Mouse (Mus musculus): Measurements from ENCODE around the gene Lst1. TPM values are rescaled to one million over a fixed set of nuclear protein-coding genes. Genes with fewer than 3 reads are reported as not detected.

Gene Lst1
- total and polyA plus RNA-seq, 3 experiments: 7.1 to 391 (median 81.9) TPM

DNA sequence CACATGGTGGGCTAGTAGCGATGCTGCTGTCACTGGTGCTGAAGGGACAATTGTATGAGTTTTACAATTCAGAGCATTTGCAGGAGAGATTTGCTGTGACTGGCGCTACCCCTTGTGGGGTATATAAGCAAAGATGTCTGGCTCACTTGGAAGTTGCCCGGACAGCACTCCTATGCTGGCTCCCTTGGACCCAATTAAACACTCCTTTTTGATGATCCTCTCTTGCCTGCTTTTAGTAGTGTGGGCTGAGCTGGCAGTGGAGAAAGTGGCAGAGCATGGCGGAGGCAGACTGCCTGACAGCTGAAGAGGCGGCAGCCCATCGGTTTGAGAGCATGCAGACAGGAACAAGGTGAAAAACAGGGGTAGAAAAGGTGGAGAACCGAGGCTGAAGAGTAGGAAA lies 20.4 kb downstream of the Lst1 start:
- Histone ChIP-seq H3K36me3 (replicated peaks) (peaks cover 8% of the 10 kb centered on the region), H3K4me3 (ENCODE audit: low read depth, low read length) (no peak overlapping the region), H3K4me1 (ENCODE audit: insufficient read depth, low read depth, low read length) (peaks cover 38% of the 10 kb centered on the region), H3K9me3 (replicated peaks) (no peaks in the 10 kb centered on the region), H3K27me3 (ENCODE audit: insufficient read depth, low read length) (peaks cover 15% of the 10 kb centered on the region; the same call in 1 of the 2 replicates)
- ATAC-seq (ENCODE audit: extremely low read depth, insufficient number of reproducible peaks, low FRiP score, poor library complexity, severe bottlenecking) (no peak), DNase-seq (ENCODE audit: low spot score) (no peak)
- TF ChIP-seq POLR2AphosphoS5 (IDR thresholded peaks at IDR 0.05; ENCODE audit: insufficient replicate concordance, low read depth, low read length): no peak
- TF ChIP-seq TAL1 (conservative IDR thresholded peaks at IDR 0.05; ENCODE audit: low read depth, low read length): no peak
- no peak for TF ChIP-seq GATA1 (IDR thresholded peaks at IDR 0.05; ENCODE audit: borderline replicate concordance, low read length)
- no peak for TF ChIP-seq GATA2 (IDR thresholded peaks at IDR 0.05; ENCODE audit: borderline replicate concordance, low read depth, low read length)
- TF ChIP-seq CTCF (IDR thresholded peaks at IDR 0.05; ENCODE audit: low read depth, low read length): no peak

DNA sequence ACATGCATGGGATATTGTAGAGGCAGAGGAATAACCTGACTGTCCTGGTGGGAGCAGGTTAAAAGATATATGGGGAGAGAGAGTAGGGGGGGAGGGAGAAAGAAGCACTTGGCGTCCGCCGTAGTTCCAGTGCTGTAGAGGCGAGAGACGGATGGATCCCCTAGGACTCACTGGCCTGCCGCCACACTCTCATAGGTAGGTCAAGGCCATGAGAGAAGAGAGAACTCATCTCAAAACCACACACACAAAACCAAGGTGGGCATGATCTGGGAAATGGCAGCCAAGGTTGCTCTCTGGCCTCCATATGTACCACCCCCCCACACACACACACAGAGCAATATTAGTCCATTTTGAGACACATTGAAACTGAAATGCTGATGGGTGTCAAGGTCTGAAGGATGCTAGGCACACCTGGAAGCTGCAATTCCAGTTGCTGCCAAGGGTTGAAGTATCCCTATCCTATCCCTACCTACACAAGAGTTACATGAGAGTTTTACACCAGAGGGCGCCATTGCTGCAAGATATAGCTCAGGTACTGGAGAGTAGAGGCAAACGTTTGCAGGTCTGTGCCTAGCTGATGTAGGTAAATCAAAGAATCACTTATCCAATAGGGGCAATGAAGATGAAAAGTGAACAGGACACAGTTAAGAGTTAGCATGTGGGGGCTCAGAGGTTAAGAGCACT lies 21.7 kb downstream of the Lst1 start:
- DNase-seq (ENCODE audit: low spot score): no peak
- no peaks in the 10 kb centered on the region for H3K9me3 ChIP-seq (replicated peaks)
- H3K27me3 ChIP-seq (ENCODE audit: insufficient read depth, low read length): peaks cover 4% of the 10 kb centered on the region; the same call in 1 of the 2 replicates
- TF ChIP-seq POLR2AphosphoS5 (IDR thresholded peaks at IDR 0.05; ENCODE audit: insufficient replicate concordance, low read depth, low read length) (no peak), GATA2 (IDR thresholded peaks at IDR 0.05; ENCODE audit: borderline replicate concordance, low read depth, low read length) (no peak), TAL1 (conservative IDR thresholded peaks at IDR 0.05; ENCODE audit: low read depth, low read length) (no peak), CTCF (IDR thresholded peaks at IDR 0.05; ENCODE audit: low read depth, low read length) (peak; percentile 36; the same call in 1 of the 2 replicates), GATA1 (IDR thresholded peaks at IDR 0.05; ENCODE audit: borderline replicate concordance, low read length) (no peak)
- H3K36me3 ChIP-seq (replicated peaks): peaks cover 21% of the 10 kb centered on the region
- no peak for ATAC-seq (ENCODE audit: extremely low read depth, insufficient number of reproducible peaks, low FRiP score, poor library complexity, severe bottlenecking)
- peaks cover 43% of the 10 kb centered on the region for H3K4me1 ChIP-seq (ENCODE audit: insufficient read depth, low read depth, low read length)
- no peak overlapping the region for H3K4me3 ChIP-seq (ENCODE audit: low read depth, low read length)

DNA sequence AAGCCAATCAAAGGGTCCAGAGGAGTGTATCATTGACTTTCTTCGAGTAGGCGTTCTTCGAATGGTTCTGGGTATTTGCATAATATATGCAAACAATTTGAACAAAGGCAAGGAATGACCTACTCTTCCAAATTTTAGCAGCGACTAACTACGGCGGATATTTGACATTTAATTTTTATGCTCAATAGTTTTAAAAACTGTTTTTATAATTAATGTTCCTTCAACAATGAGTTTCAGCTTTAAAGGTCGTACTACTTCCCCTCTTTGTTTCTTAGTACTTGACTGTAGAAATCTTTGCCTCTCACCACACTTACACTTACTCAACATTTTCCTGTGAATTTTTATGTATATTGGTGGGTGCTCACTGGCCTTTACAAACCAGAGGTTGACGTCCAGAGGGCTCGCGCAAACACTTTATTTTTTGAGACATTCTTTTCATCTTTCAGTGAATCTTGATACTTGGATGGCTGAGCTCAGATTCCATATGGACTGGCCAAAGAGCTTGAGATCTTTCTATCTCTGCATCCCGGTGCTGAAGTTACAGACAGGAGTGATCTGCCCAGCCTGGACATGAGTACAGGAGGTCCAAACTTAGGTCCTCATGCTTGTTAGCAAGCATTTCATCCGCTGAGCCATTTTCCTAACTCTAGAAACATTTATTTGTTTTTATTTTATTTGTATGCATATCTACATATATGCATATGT lies 22.6 kb downstream of the Lst1 start:
- Histone ChIP-seq H3K27me3 (ENCODE audit: insufficient read depth, low read length) (0 out of 2 replicates have a peak, but pooled peaks cover under 1% of the 10 kb centered on the region), H3K9me3 (replicated peaks) (no peaks in the 10 kb centered on the region), H3K4me1 (ENCODE audit: insufficient read depth, low read depth, low read length) (peaks cover 52% of the 10 kb centered on the region), H3K4me3 (ENCODE audit: low read depth, low read length) (peak overlapping the region; percentile 91), H3K36me3 (replicated peaks) (peaks cover 30% of the 10 kb centered on the region)
- ATAC-seq (ENCODE audit: extremely low read depth, insufficient number of reproducible peaks, low FRiP score, poor library complexity, severe bottlenecking) (no peak; the same call in 1 of the 2 replicates), DNase-seq (ENCODE audit: low spot score) (peak; percentile 78)
- TF ChIP-seq CTCF (IDR thresholded peaks at IDR 0.05; ENCODE audit: low read depth, low read length) (no peak), GATA1 (IDR thresholded peaks at IDR 0.05; ENCODE audit: borderline replicate concordance, low read length) (no peak), TAL1 (conservative IDR thresholded peaks at IDR 0.05; ENCODE audit: low read depth, low read length) (no peak), POLR2AphosphoS5 (IDR thresholded peaks at IDR 0.05; ENCODE audit: insufficient replicate concordance, low read depth, low read length) (no peak), GATA2 (IDR thresholded peaks at IDR 0.05; ENCODE audit: borderline replicate concordance, low read depth, low read length) (no peak)

DNA sequence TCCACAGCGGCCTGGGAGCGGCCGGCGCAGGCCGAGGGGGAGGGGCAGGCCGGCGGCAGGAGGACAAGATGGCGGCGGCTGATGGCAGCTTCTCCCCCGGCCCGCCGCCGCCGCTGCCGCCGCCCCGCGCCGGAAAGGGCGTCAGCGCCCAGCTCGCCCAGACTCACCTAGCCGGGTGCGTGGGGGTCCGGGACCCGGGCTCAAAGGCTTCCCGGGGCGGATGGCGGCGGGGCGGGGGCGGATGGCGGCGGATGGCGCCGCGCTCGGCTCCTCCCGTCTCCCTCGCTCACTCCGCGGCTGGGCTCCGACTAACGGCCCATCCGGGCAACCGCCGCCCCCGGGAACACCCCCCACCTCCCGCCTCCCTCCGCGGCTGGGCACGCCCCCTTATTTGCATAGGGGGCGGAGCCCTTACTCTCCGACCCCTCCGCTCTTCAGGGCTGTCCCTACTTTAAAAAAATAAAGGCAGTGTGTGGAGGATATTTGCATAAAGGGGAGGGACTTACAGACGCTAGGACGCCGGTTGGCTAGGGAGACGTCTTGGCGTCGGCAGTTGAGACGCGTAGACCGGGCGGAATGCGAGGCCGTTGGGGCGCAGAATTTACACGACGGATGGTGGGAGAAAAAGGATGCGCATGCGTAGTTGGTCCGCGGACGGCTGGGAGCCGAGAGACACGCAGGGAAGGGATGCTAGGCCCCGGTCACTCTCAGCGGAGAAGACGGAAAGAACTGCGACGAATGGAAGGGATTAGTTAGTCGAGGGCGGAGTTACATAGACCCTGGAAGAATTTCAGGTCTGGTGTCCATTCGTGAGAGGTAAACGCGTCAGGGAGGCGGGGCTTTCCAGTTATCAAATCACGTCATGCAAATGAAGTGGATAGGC lies 23.4 kb downstream of the Lst1 start, which contains the start of gene Prrc2a:
Prrc2a (minus strand) TSS at position 330 of the 883 bp plus-strand sequence.
- H3K4me3 ChIP-seq (ENCODE audit: low read depth, low read length): peak within 1 kb of the TSS; percentile 91
- TF ChIP-seq POLR2AphosphoS5 (IDR thresholded peaks at IDR 0.05; ENCODE audit: insufficient replicate concordance, low read depth, low read length) (no peak), GATA1 (IDR thresholded peaks at IDR 0.05; ENCODE audit: borderline replicate concordance, low read length) (no peak)
- H3K36me3 ChIP-seq (replicated peaks): peaks cover 38% of the 10 kb centered on the region
- peak; percentile 97 for ATAC-seq (ENCODE audit: extremely low read depth, insufficient number of reproducible peaks, low FRiP score, poor library complexity, severe bottlenecking)
- H3K9me3 ChIP-seq (replicated peaks): no peaks in the 10 kb centered on the region
- peak; percentile 95 for DNase-seq (ENCODE audit: low spot score)
- peaks cover 54% of the 10 kb centered on the region for H3K4me1 ChIP-seq (ENCODE audit: insufficient read depth, low read depth, low read length)
- no peaks in the 10 kb centered on the region for H3K27me3 ChIP-seq (ENCODE audit: insufficient read depth, low read length)

DNA sequence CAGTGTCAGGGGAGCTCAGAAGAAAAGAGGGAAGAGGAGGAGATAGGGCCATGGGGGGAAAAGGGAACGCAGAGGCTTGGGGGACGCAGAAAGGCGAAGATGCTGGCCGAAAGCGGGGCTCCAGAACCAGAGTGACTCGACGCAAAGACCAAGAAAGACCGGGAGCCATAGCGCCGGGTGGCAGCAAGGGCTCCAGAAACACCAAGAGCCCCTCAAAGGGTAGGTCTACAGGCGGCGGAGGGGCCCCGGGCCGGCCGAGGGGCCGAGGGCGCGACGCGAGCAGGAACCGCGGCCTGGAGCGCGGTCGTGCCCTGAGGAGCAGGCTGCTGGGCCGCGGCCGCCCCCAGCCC lies 24.0 kb downstream of the Lst1 start:
- H3K4me3 ChIP-seq (ENCODE audit: low read depth, low read length): peak overlapping the region; percentile 91
- peaks cover 44% of the 10 kb centered on the region for H3K36me3 ChIP-seq (replicated peaks)
- H3K4me1 ChIP-seq (ENCODE audit: insufficient read depth, low read depth, low read length): peaks cover 57% of the 10 kb centered on the region
- H3K27me3 ChIP-seq (ENCODE audit: insufficient read depth, low read length): no peaks in the 10 kb centered on the region
- DNase-seq (ENCODE audit: low spot score) (no peak), ATAC-seq (ENCODE audit: extremely low read depth, insufficient number of reproducible peaks, low FRiP score, poor library complexity, severe bottlenecking) (no peak)
- H3K9me3 ChIP-seq (replicated peaks): no peaks in the 10 kb centered on the region
- TF ChIP-seq POLR2AphosphoS5 (IDR thresholded peaks at IDR 0.05; ENCODE audit: insufficient replicate concordance, low read depth, low read length) (no peak), GATA2 (IDR thresholded peaks at IDR 0.05; ENCODE audit: borderline replicate concordance, low read depth, low read length) (no peak), GATA1 (IDR thresholded peaks at IDR 0.05; ENCODE audit: borderline replicate concordance, low read length) (no peak), CTCF (IDR thresholded peaks at IDR 0.05; ENCODE audit: low read depth, low read length) (no peak), TAL1 (conservative IDR thresholded peaks at IDR 0.05; ENCODE audit: low read depth, low read length) (no peak)

Measured in G1E (cell line).